Mouse (Mus musculus): ENCODE measurements around the gene Tgm2. TPM values are rescaled to one million over a fixed set of nuclear protein-coding genes. Genes with fewer than 3 reads are reported as not detected.

The Tgm2 gene
- polyA plus RNA-seq, 1 experiment from 2014 or later: 109 TPM

GRCm38 (mm10) chr2:158143816-158144215, 2.4 kb downstream of the Tgm2 start:
- DNase-seq (ENCODE audit: low spot score) (no peak), ATAC-seq (ENCODE audit: low FRiP score, low TSS enrichment) (no peak)
- Histone ChIP-seq H3K4me2 (replicated peaks; ENCODE audit: low read depth) (peak overlapping the region; percentile 66), H3K9ac (ENCODE audit: low read length) (peak overlapping the region; percentile 77; the same call in 1 of the 2 replicates), H3K36me3 (ENCODE audit: control insufficient read depth, insufficient read depth, low read length) (no peaks in the 10 kb centered on the region), H3K9me3 (ENCODE audit: control insufficient read depth, low read length) (no peaks in the 10 kb centered on the region), H3K27ac (replicated peaks) (no peak overlapping the region; the same call in 1 of the 2 replicates), H3K4me3 (ENCODE audit: low read depth, low read length) (no peak overlapping the region), H3K27me3 (ENCODE audit: control insufficient read depth, insufficient read depth, low read length) (no peaks in the 10 kb centered on the region), H3K4me1 (replicated peaks; ENCODE audit: control insufficient read depth, insufficient read depth) (peaks cover 12% of the 10 kb centered on the region; the same call in 1 of the 2 replicates)
- WGBS: 63% methylated on average over 3 of the region's 3 CpGs
- no peak for TF ChIP-seq CTCF (IDR thresholded peaks at IDR 0.05; ENCODE audit: low read depth)
- TF ChIP-seq EP300 (optimal IDR thresholded peaks at IDR 0.05): no peak

GRCm38 (mm10) chr2:158142981-158143380, 3.3 kb downstream of the Tgm2 start:
- WGBS: 87% methylated on average over 18 of the region's 18 CpGs
- H3K27ac ChIP-seq (replicated peaks): peak overlapping the region; percentile 67; the same call in 1 of the 2 replicates

GRCm38 (mm10) chr2:158141690-158142440, 4.4 kb downstream of the Tgm2 start:
- Histone ChIP-seq H3K36me3 (ENCODE audit: control insufficient read depth, insufficient read depth, low read length) (0 out of 2 replicates have a peak, but pooled peaks cover 2% of the 10 kb centered on the region), H3K4me2 (replicated peaks; ENCODE audit: low read depth) (no peak overlapping the region), H3K4me1 (replicated peaks; ENCODE audit: control insufficient read depth, insufficient read depth) (peaks cover 12% of the 10 kb centered on the region; the same call in 1 of the 2 replicates), H3K27me3 (ENCODE audit: control insufficient read depth, insufficient read depth, low read length) (no peaks in the 10 kb centered on the region), H3K27ac (replicated peaks) (peak overlapping the region; percentile 49; the same call in 1 of the 2 replicates), H3K9me3 (ENCODE audit: control insufficient read depth, low read length) (no peaks in the 10 kb centered on the region), H3K4me3 (ENCODE audit: low read depth, low read length) (no peak overlapping the region), H3K9ac (ENCODE audit: low read length) (no peak overlapping the region)
- 58% methylated on average over 7 of the region's 7 CpGs for WGBS
- peak; percentile 72 for DNase-seq (ENCODE audit: low spot score)
- TF ChIP-seq EP300 (optimal IDR thresholded peaks at IDR 0.05) (no peak), CTCF (IDR thresholded peaks at IDR 0.05; ENCODE audit: low read depth) (no peak)
- 0 out of 2 replicates have a peak, but pooled peaks have one; percentile 11 for ATAC-seq (ENCODE audit: low FRiP score, low TSS enrichment)

More at GRCm38 (mm10) chr2:158142981-158143380, 3.3 kb downstream of the Tgm2 start:
- no peaks in the 10 kb centered on the region for H3K9me3 ChIP-seq (ENCODE audit: control insufficient read depth, low read length)
- DNase-seq (ENCODE audit: low spot score): no peak
- H3K4me3 ChIP-seq (ENCODE audit: low read depth, low read length): no peak overlapping the region
- H3K36me3 ChIP-seq (ENCODE audit: control insufficient read depth, insufficient read depth, low read length): 0 out of 2 replicates have a peak, but pooled peaks cover 2% of the 10 kb centered on the region
- ATAC-seq (ENCODE audit: low FRiP score, low TSS enrichment): no peak
- no peaks in the 10 kb centered on the region for H3K27me3 ChIP-seq (ENCODE audit: control insufficient read depth, insufficient read depth, low read length)
- H3K4me2 ChIP-seq (replicated peaks; ENCODE audit: low read depth): peak overlapping the region; percentile 27
- TF ChIP-seq EP300 (optimal IDR thresholded peaks at IDR 0.05) (no peak), CTCF (IDR thresholded peaks at IDR 0.05; ENCODE audit: low read depth) (no peak)
- peak overlapping the region; percentile 50; the same call in 1 of the 2 replicates for H3K9ac ChIP-seq (ENCODE audit: low read length)
- H3K4me1 ChIP-seq (replicated peaks; ENCODE audit: control insufficient read depth, insufficient read depth): peaks cover 12% of the 10 kb centered on the region; the same call in 1 of the 2 replicates

DNA sequence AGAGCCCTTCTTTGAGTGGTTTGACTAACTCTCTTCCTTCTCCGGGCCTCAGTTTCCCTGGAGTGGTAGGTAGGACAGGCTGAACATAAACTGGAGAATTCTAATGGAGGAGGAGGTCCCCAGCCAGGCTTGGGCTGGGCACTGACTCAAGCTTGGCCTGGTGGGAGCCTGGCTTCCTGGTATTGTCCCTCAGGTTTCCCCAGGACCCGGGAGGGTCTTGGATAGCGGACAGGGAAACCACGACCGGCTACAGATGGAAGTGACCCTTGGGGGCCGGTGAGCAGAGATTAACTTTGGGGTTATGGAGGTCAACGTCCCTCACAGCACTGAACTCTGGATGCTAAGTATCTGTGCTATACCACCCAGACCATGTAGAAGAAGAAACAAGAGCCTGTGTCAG, 5.0 kb downstream of the Tgm2 start:
- Histone ChIP-seq H3K27ac (replicated peaks) (peak overlapping the region; percentile 49), H3K9ac (ENCODE audit: low read length) (no peak overlapping the region), H3K9me3 (ENCODE audit: control insufficient read depth, low read length) (no peaks in the 10 kb centered on the region), H3K4me3 (ENCODE audit: low read depth, low read length) (no peak overlapping the region), H3K27me3 (ENCODE audit: control insufficient read depth, insufficient read depth, low read length) (no peaks in the 10 kb centered on the region), H3K4me2 (replicated peaks; ENCODE audit: low read depth) (no peak overlapping the region), H3K36me3 (ENCODE audit: control insufficient read depth, insufficient read depth, low read length) (0 out of 2 replicates have a peak, but pooled peaks cover 2% of the 10 kb centered on the region), H3K4me1 (replicated peaks; ENCODE audit: control insufficient read depth, insufficient read depth) (peaks cover 12% of the 10 kb centered on the region; the same call in 1 of the 2 replicates)
- TF ChIP-seq EP300 (optimal IDR thresholded peaks at IDR 0.05) (no peak), CTCF (IDR thresholded peaks at IDR 0.05; ENCODE audit: low read depth) (no peak)
- ATAC-seq (ENCODE audit: low FRiP score, low TSS enrichment) (no peak), DNase-seq (ENCODE audit: low spot score) (no peak)
- 73% methylated on average over 7 of the region's 7 CpGs for WGBS

- peak overlapping the region; percentile 59 for H3K27ac ChIP-seq (replicated peaks)
- no peaks in the 10 kb centered on the region for H3K9me3 ChIP-seq (ENCODE audit: control insufficient read depth, low read length)
These were observed 5.6 kb downstream of the Tgm2 start for GRCm38 (mm10) chr2:158140664-158141063.

More at GRCm38 (mm10) chr2:158140664-158141063, 5.6 kb downstream of the Tgm2 start:
- ATAC-seq (ENCODE audit: low FRiP score, low TSS enrichment) (peak; percentile 14; the same call in 1 of the 2 replicates), DNase-seq (ENCODE audit: low spot score) (no peak)
- Histone ChIP-seq H3K4me1 (replicated peaks; ENCODE audit: control insufficient read depth, insufficient read depth) (peaks cover 12% of the 10 kb centered on the region; the same call in 1 of the 2 replicates), H3K4me3 (ENCODE audit: low read depth, low read length) (no peak overlapping the region), H3K9ac (ENCODE audit: low read length) (no peak overlapping the region), H3K36me3 (ENCODE audit: control insufficient read depth, insufficient read depth, low read length) (0 out of 2 replicates have a peak, but pooled peaks cover 2% of the 10 kb centered on the region), H3K4me2 (replicated peaks; ENCODE audit: low read depth) (no peak overlapping the region), H3K27me3 (ENCODE audit: control insufficient read depth, insufficient read depth, low read length) (no peaks in the 10 kb centered on the region)
- 59% methylated on average over 5 of the region's 5 CpGs for WGBS
- TF ChIP-seq EP300 (optimal IDR thresholded peaks at IDR 0.05) (no peak), CTCF (IDR thresholded peaks at IDR 0.05; ENCODE audit: low read depth) (no peak)
